Mouse (Mus musculus) cerebellum, adult 11 months (tissue): Measurements from ENCODE around the gene Atf3.

Experiments
- DNase-seq: peaks from one replicate; pipeline ENCODE4 v3.0.0; 2022

The Atf3 gene

GRCm38 (mm10) chr1:191140983-191141382, 76.9 kb downstream of the Atf3 start:
- no peak for DNase-seq

- no peak for DNase-seq
These were observed 78.9 kb downstream of the Atf3 start for GRCm38 (mm10) chr1:191138874-191139495.

GRCm38 (mm10) chr1:191138436-191138835, 79.4 kb downstream of the Atf3 start:
- no peak for DNase-seq

DNA sequence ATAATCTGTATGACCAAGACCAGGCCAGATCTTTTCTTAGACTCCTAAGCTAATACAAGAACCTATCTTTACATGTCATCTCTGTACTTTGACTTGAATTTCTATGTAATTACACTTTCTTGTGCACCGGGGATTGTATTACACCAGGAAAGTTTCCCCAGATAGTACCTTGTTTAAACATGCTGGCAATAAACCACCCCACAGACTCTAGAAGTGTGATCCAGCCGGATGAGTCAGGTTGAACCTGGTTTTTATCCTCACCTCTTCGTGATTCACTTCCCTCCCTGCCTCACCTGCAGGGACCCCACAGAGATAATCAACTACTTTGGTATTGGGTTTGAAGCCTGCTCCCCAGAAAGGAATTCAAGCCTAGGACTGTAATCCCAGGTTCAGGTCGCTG, 82.4 kb downstream of the Atf3 start:
- DNase-seq = no peak

DNA sequence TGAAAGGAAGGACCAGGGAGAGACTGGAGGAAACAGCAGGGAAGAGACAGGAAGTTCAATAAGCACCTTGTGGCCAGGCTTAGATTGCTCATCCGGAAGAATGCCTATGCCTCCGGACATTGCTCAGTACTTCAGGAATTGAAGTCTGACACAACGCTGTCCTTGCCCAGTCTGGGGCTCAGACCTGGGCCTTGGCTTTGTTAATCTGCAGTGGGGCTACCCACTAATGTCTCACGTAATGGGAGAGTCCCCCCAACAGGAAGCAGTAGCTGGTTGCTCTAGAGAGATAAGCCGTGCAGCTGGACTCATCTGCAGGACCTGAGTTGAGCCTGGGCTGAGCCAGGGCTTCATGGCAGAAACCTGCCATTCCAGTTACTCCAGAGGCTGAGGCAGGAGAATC, 84.9 kb downstream of the Atf3 start:
- DNase-seq = no peak

DNA sequence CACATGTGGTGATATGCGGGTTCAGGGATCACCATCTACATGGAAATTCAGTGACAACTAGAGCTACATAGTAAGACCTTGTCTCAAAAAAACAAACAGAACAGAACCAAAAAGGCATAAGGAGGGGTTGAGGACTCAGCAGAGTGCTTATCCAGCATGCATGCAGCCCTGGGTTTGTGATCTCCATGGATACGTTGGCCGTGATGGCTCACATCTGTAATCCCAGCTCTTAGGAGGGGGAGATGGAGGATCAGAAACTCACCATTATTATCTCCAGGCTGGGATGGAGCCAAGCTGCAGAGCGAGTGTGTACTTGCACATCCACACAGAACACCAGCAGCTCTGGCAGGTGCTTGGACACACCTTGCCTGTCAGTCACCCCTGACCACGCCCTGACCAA, 85.6 kb downstream of the Atf3 start:
- DNase-seq = no peak

DNA sequence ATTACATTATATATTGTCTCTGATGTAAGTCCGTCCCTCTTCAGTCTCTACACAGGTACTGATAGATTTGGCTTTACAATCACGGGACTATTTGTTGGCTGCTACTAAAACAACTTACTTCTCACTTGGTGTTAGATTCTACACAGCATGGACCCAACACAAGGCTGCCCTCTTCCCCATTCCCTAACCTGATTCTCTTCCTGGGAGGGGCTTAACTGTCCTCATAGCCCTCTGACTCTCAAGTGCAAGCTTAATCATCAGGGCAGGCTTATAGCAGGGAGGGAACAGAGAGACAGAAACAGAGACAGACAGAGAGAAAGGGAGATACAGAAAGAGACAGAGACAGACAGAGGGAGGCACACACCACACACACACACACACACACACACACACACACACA, 86.1 kb downstream of the Atf3 start:
- no peak for DNase-seq

- peak; percentile 5 for DNase-seq
These were observed 91.8 kb downstream of the Atf3 start for GRCm38 (mm10) chr1:191125811-191126638.

DNA sequence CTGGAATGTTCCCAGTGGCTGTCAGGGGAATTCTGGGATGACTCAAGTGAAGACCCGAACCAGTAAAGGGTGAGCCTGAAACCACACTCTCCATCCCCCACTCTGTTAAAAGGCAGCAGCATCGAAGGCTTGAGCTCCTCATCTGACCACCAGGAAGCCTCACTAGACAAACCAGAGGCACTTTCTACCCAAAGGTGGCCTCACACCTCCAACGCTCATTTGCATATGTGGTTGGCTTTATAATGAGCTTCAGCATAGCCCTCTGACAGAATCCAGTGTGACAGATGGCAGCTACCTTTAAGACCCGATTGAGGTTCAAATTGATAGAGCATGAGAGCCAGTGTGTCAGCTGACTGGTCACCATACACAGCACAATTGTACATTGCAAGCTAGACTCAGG, 93.6 kb downstream of the Atf3 start:
- no peak for DNase-seq

DNA sequence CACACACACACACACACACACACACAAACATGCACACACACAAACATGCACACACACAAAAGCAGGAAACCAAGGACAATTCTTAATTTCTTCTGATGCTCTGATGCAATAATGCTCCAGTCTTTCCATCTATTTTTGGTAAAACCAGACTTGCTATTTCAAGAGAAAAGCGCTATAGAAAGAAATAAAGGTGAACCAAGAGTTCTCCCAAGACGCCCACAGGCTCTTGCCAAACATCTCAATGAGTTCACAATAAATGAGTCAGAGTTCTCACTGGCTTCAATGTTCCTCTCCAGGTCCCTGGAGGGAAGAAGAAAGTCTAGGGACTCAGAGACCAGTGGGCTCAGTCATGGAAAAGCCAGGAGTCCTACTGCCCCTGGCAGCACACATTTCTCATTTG, 94.1 kb downstream of the Atf3 start:
- no peak for DNase-seq

DNA sequence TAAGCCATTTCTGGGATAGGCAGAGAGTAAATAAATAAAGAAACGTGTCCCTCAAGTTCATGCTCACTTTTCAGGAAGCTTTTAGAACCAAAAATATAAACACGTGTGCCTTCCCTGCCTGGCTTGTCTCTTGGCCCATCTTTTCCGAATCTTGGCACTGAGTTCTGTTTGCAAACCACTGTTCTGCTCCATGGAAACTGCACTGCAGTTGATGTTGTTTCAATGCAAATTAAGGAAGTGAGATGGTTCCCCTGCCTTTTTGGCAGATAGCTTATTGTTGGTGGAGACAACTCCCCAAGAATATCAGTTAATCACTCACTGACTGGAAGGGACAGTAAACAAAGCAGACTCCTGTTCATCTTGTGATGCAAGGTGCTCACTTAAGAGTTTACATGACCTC, 95.1 kb downstream of the Atf3 start:
- no peak for DNase-seq
